Mouse (Mus musculus) adrenal gland (tissue): ENCODE data around the gene Ybx1.
"Not testable (repeated sequence)": the region's sequence is repeated elsewhere in the genome, so short reads cannot be mapped to it uniquely, and the experiment has no call there.

ENCODE experiments used
- intact Hi-C: fragments of 180-260 bp; cut with DNase I; formaldehyde crosslinking; loops from one replicate; pipeline ENCODE4 v1.15.1; 2025
- long read RNA-seq, 2 experiments: library from polyadenylated mRNA; unstranded; transcript quantifications; one replicate each; pipeline ENCODE4 v2.0.0; 2020; ENCODE audit warnings: borderline replicate concordance in 1 of 2; ENCODE audit not compliant: insufficient replicate concordance in 1 of 2

The Ybx1 gene
- long read RNA-seq, experiment 1, transcript Ybx1-206 (2 exons, 718 nt), result minor isoform, 5 of 415 reads
- long read RNA-seq, experiment 1, transcript Ybx1-201 (8 exons, 1,628 nt), result major isoform, 286 of 415 reads
- long read RNA-seq, experiment 1, partial matches to known transcripts, result 104 of 415 reads
- long read RNA-seq, experiment 1, other reads (novel, unspliced or antisense), result 19 of 415 reads
- long read RNA-seq, experiment 2, transcript Ybx1-201 (8 exons, 1,628 nt), result major isoform, 263 of 508 reads
- long read RNA-seq, experiment 2, partial matches to known transcripts, result 220 of 508 reads
- long read RNA-seq, experiment 2, other reads (novel, unspliced or antisense), result 18 of 508 reads

DNA sequence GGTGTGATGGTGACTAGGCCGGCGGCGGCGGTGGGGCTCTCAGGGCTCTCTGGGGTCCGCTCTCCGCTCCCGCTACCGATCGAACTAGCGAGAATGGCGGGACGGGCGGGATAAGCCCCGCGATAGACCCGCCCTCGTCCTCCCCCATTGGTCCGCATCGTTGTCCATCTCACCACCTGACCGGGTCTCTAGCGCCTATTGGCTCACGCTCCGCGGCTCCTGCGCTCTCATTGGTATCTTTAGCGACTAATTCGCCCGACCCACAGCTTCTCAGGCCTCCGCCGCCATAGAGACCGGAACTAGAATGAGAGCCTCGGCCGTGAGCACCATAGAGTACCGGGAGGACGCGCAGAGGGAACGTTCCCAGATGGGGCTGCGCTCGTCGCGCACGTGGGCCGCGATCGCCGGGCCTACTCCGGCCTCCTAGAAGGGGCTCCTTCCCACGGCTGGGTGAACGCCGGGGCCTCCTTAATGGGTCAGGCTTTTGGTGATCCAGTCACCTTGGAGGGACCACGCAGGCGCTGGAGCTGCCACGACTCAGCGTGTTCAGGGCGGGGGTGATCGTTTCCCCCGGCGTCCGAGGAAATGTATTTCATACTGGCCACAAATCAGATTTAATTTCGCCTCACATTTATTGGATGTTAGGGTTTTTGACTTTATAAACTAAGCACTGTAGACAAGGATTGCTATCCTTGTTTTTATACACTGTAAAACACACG, at the start of gene Ybx1:
TSS of gene Ybx1 (minus strand) at position 190 of the 719 bp plus-strand sequence.
- intact Hi-C loops, result loop anchor here (5.0 kb wide), 1 partner anchor 47 kb away; no protein-coding TSS in a partner anchor

GRCm38 (mm10) chr4:119338861-119339361, 44.5 kb upstream of the Ybx1 start:
- intact Hi-C loops, result loop anchor here (5.0 kb wide), 1 partner anchor 92 kb away; no protein-coding TSS in a partner anchor

GRCm38 (mm10) chr4:119338422-119338821, 44.0 kb upstream of the Ybx1 start:
- intact Hi-C loops, result loop anchor here (5.0 kb wide), 1 partner anchor 91 kb away; no protein-coding TSS in a partner anchor

GRCm38 (mm10) chr4:119333487-119333886, 39.1 kb upstream of the Ybx1 start:
- intact Hi-C loops, result no loop called here

DNA sequence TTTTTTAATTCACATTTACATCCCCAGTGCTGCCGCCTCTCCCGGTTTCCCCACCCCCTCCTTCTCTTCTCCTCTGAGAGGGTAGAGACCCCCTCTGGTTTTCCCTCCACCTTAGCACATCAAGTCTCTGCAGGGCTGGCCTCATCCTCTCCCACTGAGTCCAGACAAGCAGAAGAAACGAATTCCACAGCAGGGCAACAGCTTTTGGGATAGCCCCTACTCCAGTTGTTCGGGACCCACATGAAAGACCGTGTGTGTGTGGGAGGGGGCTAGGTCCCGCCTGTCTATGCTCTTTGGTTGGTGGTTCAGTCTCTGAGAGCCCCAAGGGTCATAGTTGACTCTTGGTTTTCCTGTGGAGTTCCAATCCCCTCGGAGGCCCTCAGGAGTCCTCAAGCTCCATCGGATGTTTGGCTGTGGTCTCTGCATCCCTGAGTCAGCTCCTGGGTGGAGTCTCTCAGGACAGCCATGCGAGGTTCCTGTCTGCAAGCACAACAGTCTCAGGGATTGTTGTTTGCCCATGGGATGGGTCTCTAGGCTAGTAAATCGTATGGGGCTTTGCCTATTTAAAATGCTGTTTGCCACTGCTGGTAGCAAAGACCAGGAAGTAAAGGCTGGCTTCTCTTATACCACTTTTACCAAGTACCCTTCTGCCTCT, 26.6 kb upstream of the Ybx1 start:
- intact Hi-C loops, result no loop called here

GRCm38 (mm10) chr4:119320131-119320830, 25.9 kb upstream of the Ybx1 start, which contains the start of gene Ppih:
Ppih (minus strand) TSS chr4:119320546.
- intact Hi-C loops, result no loop called here

- intact Hi-C loops, result no loop called here
Observed at GRCm38 (mm10) chr4:119313756-119314155, 19.4 kb upstream of the Ybx1 start.

DNA sequence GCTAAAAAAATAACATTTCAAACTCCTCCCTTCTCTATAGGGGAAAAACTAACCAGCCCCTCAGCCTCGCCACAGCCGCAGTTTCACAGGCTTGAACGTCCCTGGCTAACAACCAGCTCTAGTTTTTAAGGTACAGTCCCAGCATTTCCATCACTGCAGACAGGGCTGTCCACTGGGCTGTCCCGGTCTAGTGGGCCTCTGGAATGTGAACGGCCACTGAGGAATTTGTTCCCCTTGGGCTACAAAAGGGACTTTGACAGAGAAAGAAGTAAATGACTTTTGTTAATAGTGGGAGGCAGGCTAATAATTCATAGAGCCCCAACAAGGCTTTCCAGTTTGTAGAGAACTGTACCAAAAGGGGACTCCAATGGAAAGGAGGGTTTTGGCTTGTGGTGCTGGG, 11.0 kb upstream of the Ybx1 start:
- intact Hi-C loops, result no loop called here

DNA sequence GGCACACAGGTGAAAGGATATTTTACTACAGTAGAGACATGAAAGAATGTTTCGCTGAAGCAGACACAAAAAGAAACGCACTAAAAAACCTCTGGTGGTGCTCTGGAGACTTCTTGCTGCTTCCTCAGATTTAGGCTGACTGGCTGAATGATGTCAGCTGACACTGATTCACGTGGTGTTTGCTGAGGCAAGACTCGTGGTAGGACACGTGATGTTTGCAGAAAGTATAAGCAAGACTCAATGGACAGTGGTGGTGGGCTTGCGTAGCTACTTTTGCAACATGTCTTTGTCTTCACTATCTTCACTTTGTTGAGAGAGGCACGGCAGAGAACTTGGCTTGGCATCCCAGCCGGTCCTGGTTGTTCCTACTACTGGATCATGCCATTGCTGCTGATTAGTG, 8.9 kb upstream of the Ybx1 start:
- intact Hi-C loops, result no loop called here

DNA sequence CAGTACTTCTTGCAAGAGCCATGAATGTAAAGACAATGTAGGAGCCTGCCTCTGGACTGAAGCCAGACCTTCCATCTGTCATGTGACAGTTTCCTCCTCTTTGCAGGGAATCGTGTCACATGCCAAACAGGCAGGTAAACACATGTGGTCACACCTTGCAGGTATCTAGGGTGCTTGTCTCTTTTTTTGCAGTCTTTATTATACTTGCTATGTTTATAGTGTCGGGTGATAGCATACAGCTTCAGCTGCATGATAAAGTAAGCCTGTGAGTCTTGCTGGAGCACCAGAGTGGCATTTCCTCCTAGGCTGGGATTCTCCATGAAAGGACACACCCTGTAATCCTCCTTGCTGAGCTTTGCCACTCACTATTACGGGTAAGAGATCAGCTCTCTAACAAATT, 7.4 kb upstream of the Ybx1 start:
- intact Hi-C loops, result no loop called here

DNA sequence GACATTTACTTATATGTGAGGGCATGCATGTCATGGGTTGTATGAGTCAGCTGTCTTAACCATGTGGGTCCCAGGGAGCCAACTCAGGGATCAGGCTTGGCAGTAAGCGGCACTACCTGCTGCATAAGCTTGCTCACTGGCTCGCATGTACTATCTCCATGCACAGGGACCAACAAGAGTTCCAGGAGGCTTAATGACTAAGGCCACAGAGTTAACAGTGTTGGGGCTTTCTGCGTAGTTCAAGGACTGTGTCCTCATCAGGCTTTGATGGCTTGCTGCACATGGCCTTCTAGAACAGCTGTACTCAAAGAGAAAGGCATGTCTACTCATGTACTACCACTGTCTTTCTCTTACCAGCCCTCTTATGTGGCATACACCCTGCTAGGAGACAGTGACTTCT, 6.4 kb upstream of the Ybx1 start:
- intact Hi-C loops, result no loop called here

DNA sequence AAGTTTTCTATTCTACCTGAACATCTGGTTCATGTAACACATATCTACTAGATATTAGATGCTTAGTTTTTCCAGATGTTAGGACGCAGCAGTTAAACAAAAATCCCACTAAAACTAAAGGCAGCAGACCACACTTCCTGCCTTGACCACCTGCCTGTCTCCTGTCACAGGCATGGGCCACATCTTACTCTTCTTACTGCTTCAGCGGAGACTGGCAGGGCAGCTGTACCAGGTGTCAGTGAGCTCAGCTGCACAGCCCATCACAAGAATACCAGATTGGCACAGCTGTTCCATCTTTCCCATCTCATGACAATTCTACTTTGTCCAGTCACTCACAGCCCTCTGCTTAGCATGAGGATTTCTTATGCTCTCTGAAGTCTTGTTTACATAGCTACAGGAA, 3.0 kb upstream of the Ybx1 start:
- intact Hi-C loops, result no loop called here

DNA sequence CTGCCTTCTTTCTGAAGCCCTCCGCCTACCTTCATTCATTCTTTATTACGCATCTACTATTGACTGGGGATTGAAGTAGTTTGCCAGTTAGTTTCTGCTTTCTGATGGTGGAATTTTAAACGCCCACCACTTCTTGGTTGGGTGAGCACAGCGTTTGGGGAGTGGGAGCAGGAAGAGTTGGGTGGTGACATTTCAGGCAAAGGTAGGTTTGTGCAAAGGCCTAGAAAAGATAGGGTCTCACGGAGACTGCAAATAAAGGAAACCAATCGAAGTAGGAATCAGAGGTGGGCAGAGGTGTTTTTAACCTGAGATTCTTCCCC, 690 bp upstream of the Ybx1 start:
- intact Hi-C loops, result no loop called here

DNA sequence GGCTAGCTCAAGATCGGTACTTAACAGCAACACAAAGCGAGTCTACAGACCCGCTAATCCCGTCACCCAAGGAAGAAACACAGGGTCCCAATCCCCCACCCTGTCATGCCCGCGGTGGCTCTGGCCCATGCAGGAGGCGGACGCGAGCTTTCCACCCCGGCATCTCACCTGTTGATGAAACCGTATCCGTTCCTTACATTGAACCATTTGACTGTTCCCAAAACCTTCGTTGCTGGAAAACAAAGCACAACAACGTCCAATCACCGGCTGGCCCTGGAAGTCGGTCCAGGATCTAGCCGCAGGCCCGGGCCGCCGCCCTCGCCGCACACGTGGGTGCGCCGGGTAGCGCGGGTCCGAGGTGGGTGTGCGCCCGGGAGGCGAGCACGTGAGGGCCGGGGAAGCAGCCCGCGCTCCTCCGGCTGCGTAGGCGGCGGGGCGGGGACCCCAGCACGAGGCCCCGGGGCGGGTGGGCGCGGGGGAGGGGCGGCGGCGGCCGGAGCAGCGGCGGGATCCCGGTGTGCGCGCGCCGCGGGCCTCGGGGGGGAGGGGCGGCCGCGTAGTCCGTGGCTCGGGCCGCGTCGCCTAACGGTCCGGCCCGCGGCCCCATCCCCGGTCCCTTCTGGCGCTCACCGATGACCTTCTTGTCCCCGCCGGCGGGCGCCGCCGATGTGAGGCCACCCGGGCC, 688 bp downstream of the Ybx1 start:
- intact Hi-C loops, result loop anchor here (5.0 kb wide), 1 partner anchor 46 kb away; no protein-coding TSS in a partner anchor

- intact Hi-C loops, result loop anchor here (5.0 kb wide), 1 partner anchor 46 kb away; no protein-coding TSS in a partner anchor
Observed at GRCm38 (mm10) chr4:119292771-119293573, 1.4 kb downstream of the Ybx1 start.

GRCm38 (mm10) chr4:119291921-119292320, 2.5 kb downstream of the Ybx1 start:
- intact Hi-C loops, result loop anchor here (5.0 kb wide), 1 partner anchor 45 kb away; no protein-coding TSS in a partner anchor

DNA sequence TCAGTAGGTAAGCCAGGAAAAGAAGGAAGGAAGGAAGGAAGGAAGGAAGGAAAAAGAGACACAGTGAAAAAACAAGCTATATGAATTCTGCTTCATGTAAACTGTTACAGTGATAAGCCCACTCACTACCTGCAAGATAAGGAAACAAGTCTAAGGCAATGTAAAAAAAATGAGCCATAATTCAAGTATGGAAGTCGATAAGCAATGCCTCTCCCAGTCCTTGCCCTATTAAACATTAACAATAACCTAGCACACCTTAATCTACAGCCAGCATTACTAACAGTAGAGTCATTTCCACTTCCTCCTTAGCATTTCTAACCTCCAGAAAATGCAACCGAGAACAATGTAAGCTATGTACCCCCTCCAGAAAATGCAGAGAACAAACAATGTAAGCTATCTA, 9.1 kb downstream of the Ybx1 start:
- intact Hi-C loops, result no loop called here

- intact Hi-C loops, result no loop called here
Observed at GRCm38 (mm10) chr4:119284861-119285260, 9.5 kb downstream of the Ybx1 start.

GRCm38 (mm10) chr4:119278784-119279183, 15.6 kb downstream of the Ybx1 start:
- intact Hi-C loops, result not testable (repeated sequence)

- intact Hi-C loops, result no loop called here
Observed at GRCm38 (mm10) chr4:119275726-119276125, 18.7 kb downstream of the Ybx1 start.
